Mouse (Mus musculus) kidney, adult 2 months (tissue): ENCODE measurements at regions not wholly inside any gene's neighbourhood (a gene's known extent, or its start where the extent isn't known, plus 50 kb on each side); places are given as distances from the start of the nearest gene placed in this dataset.

Experiments used
- CTCF ChIP-seq: fragments of 200-500 bp; conservative IDR thresholded peaks from 2 replicates; pipeline ENCODE4 v1.5.1; 2011; ENCODE audit warnings: low read depth, mild to moderate bottlenecking, control low read depth, low read length, moderate library complexity, mixed read lengths; ENCODE audit not compliant: insufficient read depth, insufficient read length
- POLR2A ChIP-seq: fragments of 200-500 bp; IDR thresholded peaks from one replicate; pipeline ENCODE4 v1.6.1; 2011; ENCODE audit warnings: low read depth, low read length, control low read depth

- no peak for TF ChIP-seq CTCF
- no peak for TF ChIP-seq POLR2A
Measured at GRCm38 (mm10) chr7:129810141-129810540, 218.5 kb downstream of the Wdr11 start.
